Mouse (Mus musculus) thymus, adult 2 months (tissue): ENCODE measurements around the gene Klf2.

Experiments used
- CTCF ChIP-seq: fragments of 200-500 bp; IDR thresholded peaks from 2 replicates; pipeline ENCODE4 v1.5.1; 2012; ENCODE audit warnings: mild to moderate bottlenecking, control low read depth, low read length, moderate library complexity, borderline replicate concordance; ENCODE audit not compliant: control insufficient read depth, poor library complexity, insufficient read depth; ENCODE audit errors: extremely low read depth
- POLR2A ChIP-seq: fragments of 200-500 bp; IDR thresholded peaks from 2 replicates; pipeline ENCODE4 v1.6.1; 2012; ENCODE audit warnings: mild to moderate bottlenecking, low read length, control low read depth, moderate library complexity; ENCODE audit not compliant: control insufficient read depth, poor library complexity, insufficient read depth; ENCODE audit errors: extremely low read depth

DNA sequence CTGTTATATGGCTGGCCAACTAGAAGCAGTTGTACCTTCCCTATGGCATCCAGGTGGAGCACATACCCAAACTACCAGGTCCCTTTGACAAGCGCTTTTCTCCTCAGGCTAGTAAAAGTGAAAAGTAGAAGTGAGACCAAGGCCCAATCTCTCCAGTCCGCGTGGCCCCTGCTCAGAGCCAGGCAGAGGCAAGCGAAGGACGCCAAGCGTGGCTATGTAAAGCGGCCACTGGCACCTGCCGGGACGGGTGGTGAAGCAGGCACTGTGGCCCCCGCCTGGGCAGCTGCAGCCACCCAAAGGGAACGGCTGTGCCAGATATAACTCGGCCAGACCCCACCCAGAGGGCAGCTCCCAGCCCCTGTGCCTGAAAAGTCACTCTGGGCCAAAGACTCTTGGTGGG, 48.2 kb upstream of the Klf2 start:
- no peak for TF ChIP-seq CTCF
- TF ChIP-seq POLR2A = no peak
